Mouse (Mus musculus) testis, postnatal 10 days (tissue): ENCODE measurements around the gene Tmsb10.

Experiments
- DNase-seq: peaks from one replicate; pipeline ENCODE4 v3.0.0; 2021; ENCODE audit warnings: low spot score

Gene Tmsb10

DNA sequence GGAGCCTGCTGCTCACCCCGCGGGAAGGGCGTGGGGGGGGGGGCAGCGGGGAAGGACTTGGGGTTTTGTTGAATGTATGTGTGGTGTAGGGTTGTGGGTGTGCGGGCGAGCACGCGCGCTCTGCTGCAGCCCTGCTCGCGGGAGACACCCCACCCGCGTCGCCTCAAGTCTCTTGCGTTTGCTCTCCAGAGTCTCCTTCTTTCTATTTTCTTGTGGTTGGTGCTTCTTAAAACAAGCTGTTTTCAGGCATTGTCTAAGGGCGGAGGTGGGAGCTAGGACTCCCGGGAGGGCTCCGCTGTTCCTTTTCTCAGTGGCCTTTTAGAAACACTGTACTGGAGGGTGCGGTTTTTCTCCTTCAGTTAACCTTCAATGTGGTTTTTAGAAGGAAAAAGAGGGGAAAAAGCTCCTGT, at the start of gene Tmsb10:
Gene Tmsb10 (minus strand): TSS at position 87 of the 410 bp plus-strand sequence.
- DNase-seq: no peak

DNA sequence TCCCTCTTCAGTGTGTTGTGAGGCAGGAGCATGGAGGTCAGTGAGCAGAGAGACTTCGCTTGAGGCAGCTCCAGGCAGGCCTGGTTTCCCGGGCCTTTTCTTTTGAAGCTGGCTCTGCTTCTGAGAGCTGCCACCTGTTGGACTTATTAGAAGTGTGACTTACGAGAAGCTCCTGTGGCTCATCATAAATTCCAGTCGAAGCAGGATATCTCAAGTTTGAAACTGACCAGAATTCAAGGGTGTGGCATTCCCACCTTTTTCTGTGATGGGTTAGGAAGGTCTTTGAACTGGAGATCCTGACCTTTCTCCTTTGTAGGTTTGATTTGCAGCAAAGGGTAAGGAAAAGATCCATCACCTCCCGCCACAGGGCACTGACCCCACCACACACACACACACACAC, 45.1 kb upstream of the Tmsb10 start:
- DNase-seq: no peak

- no peak for DNase-seq
Observed at GRCm38 (mm10) chr6:73002391-73002790, 43.8 kb upstream of the Tmsb10 start.

DNA sequence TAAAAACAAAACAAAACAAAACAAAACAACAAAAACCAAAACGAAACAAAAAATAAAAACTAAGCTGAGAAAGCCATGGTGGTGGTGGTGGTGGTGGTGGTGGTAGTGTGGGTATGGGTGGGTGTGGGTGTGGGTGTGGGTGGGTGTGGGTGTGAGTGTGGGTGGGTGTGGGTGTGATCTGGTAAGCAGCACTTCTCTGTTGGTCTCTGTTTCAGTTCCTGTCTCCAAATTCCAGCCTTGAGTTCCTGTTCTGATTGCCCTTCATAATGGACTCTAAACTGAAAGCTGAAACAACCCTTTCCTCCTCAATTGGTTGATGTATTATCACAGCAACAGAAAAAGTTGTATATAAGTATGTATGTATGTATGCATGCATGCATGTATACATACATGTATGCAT, 40.3 kb upstream of the Tmsb10 start:
- DNase-seq: no peak

DNA sequence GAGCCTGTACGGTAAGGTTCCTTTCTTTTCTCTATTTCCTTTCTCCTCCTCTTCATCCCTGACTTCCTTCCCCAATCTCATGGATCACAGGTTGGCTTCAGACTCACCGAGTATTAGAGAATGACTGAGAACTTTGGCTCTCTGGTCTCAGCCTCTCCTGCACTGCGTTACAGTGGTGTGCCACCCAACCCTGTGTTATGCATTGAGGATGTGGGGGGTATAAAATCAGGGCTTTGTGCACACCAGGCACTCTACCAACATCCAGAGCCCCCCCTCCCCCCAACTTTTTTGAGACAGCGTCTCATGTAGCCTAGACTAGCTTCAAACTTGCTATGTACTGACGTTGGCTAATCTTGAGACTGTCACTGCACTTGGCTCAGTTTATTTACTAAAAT, 35.1 kb upstream of the Tmsb10 start:
- DNase-seq: no peak

DNA sequence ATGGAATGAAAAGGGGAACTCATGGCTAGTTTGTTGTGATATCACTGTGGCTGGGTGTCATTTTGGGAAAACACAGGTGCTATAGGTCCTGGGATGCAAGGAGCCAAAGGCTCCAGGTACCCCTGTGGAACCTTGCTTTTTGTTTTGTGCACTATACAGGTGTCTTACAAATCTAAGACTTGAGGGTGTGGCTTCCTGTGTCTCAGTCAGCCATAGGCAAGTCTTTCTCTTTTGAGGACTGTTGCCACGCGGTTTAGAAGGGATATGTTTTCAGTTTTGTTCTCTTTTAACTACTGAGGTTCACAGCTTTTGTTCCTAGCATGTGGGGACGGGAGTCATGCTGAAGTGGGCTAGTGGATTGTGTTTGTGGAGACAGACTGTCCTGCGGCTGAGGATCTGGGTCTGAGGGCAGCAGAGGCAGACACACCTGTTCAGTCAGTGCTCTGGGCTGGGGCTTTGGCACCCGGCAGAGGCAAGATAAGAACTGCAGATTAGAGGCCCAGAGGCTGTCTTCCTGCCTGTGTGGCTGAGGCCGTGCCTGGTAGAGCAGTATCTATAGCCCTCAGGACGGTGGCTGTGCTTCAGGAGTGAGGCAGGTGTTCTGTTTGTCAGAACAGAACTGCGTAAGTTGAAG, 34.6 kb upstream of the Tmsb10 start:
- DNase-seq: no peak

GRCm38 (mm10) chr6:72990206-72990605, 31.7 kb upstream of the Tmsb10 start:
- DNase-seq: no peak

- no peak for DNase-seq
Observed at GRCm38 (mm10) chr6:72989028-72989736, 30.6 kb upstream of the Tmsb10 start.

- no peak for DNase-seq
Observed at GRCm38 (mm10) chr6:72982506-72982905, 24.0 kb upstream of the Tmsb10 start.

- DNase-seq: no peak
Observed at GRCm38 (mm10) chr6:72981851-72982250, 23.3 kb upstream of the Tmsb10 start.

DNA sequence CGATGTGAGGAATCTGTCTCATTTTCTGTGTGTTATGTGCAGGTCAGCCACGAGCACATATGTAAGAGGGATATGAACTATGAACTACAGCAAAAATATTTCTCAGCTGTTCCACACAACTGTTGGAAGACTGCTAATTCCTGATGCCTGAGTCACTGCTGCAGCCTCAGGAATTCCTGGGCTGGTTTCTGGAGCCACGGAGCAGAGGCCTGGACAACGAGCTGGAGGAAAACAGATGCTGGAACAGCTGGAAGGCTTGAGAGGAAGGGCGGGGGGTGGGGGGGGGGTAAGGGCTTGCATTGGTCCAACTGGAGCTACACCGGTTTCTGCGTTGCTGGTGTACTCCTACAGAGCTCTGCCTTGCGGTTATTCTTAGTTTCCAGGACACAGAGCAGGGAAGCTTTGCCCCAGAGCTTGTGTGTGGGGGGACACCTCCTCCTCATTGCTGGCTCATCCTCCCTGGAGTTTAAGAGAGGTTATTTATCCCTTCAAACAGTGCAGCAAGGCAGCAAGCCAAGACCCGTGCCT, 22.6 kb upstream of the Tmsb10 start:
- DNase-seq: peak; percentile 62

- no peak for DNase-seq
Observed at GRCm38 (mm10) chr6:72976866-72977265, 18.3 kb upstream of the Tmsb10 start.

GRCm38 (mm10) chr6:72971074-72971473, 12.5 kb upstream of the Tmsb10 start:
- no peak for DNase-seq

GRCm38 (mm10) chr6:72969787-72970186, 11.2 kb upstream of the Tmsb10 start:
- DNase-seq: no peak

DNA sequence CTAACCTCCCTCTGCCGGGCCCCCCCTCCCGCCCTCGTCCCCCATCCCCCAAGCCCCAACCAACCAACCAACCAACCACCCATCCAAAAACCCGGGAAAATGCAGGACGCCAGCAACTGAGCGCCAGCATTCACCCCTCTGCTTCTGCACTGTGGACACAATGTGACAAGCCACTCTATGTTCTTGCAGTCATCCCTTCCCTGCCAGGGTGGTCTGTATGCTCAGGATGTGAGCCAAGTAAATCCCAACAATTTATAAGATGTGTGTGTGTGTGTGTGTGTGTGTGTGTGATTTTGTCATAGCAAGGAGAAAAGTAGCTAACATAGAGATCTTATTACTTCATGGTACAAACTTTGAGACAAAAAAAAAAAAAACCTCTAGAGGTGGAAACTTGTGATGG, 6.7 kb upstream of the Tmsb10 start:
- no peak for DNase-seq

GRCm38 (mm10) chr6:72962281-72962741, 3.8 kb upstream of the Tmsb10 start:
- DNase-seq: no peak

DNA sequence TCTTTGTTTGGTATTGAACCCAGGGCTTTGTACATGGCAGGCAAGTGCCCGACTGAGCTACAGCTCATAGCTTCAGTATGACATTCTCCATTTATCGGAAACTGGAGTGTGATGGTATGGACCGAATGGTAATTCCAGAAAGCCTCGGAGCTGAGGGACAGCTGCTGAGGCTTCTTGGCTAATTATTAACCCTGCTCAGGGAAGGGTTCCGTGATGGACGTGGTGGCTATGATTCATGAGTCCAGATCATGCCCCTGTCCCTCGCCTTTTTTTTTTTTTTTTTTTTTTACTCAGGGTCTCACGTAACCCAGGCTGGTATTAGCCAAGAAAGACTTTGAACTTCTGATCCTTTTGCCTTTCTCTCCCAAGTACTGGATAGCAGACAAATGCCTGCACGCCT, 3.1 kb upstream of the Tmsb10 start:
- DNase-seq: no peak

DNA sequence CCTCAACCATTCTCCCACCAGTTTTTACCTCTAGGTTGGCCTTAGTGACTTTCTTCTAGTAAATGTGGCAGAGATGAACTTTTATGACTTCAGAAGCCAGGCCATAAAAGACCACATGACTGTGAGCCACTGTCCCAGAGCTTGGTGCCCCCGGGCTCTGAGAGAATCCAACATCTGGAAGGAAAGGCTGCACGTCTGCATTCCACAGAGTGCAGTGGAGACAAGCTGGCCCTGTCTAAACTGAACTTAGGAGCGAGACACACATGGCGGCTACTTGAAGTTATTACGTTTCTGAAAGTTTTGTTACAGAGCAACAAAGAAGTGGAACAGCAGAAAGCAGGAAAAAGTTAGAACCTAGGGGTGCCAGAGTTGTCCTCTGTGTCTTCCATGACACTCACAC, 2.1 kb upstream of the Tmsb10 start:
- DNase-seq: no peak

- DNase-seq: no peak
Observed at GRCm38 (mm10) chr6:72959175-72959574, 627 bp upstream of the Tmsb10 start.

- peak; percentile 92 for DNase-seq
Observed at GRCm38 (mm10) chr6:72957676-72958641, 589 bp downstream of the Tmsb10 start.

GRCm38 (mm10) chr6:72957093-72957435, 1.5 kb downstream of the Tmsb10 start:
- no peak for DNase-seq
